Mouse (Mus musculus) ovary, adult 2 months (tissue): ENCODE data around the gene Zfp780b. TPM values are rescaled to one million over a fixed set of nuclear protein-coding genes. Genes with fewer than 3 reads are reported as not detected.

ENCODE experiments used
- polyA plus RNA-seq: library from polyadenylated mRNA; depleted of rRNA; stranded (reverse); fragments of >200 nt; gene quantifications from 2 replicates; pipeline ENCODE4 v1.2.3, GENCODE M21; 2012; rRNA removed

Gene Zfp780b
- polyA plus RNA-seq, result 1.0 and 1.4 TPM in 2 replicates

DNA sequence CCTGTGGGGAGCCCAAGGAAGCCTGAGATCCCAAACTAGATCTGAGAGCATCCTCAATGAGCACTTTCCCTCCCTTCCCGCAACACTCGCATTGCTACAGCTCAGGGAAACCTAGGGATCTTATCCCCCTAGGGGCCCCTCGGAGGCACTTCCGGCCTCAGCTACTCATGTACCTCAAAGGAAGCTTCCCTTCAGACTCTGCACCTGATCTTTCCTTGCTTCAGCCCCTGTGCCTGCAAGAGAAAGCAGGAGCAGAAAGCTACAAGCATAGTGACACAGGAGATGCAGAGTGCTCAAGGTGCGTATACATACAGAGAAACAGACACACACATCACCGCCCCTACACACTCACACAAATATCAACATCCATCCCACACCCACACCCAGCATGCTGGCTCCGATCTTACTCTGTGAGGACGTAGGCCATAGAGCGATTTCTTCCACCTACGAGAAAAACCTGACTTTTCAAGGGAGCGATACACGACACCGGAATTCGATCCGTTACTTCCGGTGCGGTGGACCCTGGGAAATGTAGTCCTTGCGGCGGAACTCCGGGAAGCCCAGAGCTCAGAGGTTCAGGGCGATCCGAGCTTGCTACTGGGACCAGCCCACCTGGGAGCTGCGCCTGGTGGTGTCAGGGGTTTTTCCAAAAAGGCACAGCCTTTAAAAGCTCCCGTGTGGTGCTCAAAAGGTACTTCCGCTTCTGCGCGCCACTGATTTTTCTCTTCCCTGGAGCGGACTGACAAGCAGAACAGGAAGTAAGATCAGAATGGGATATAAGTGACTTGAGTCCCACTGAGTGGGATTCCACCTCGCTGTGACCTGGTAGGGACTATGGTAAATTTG is at the start of gene Zfp780b:
Zfp780b (minus strand) TSS at position 489 of the 846 bp plus-strand sequence.

DNA sequence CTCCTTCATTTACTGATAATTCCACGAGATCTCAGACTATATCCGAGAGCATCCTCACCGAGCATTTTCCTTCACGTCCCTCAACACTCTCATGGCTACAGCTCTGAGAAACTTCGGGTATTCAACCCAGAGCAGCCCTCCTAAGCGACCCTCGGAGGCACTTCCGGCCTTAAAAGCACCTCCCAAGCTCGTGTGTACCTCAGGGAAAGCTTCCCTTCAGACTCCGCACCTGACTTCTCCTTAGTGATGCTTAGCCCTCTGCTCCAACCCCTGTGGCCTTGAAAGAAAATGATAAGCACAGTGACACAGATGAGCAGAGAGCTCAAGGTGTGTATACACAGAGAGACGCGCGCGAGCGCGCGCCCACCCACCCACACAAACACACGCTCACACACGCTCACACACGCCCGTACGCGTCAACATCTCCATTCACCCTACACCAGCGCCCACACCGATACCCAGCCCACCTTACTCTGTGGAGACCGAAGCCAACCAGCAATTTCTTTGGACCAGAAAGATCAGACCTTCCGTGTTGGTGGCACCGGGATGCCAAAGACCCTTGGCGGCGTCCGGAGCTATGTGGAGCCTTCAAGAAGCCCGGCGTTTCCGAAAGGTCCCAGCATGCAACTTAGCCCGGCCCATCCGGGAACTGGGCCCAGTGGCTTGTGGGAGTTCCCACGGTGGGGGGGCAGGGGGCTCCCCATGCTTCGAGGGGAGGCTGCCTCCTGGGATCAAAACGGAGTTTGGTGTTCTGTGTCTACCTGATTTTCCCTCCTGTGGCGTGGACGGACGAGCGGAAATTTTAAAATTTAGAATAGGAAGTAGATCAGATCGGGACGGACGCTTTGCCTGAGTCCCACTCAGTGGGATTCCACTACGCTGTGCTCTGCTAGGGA is 34.8 kb upstream of the Zfp780b start, which contains the start of gene Zfp850:
Zfp850 (minus strand) TSS at position 567 of the 896 bp plus-strand sequence.

DNA sequence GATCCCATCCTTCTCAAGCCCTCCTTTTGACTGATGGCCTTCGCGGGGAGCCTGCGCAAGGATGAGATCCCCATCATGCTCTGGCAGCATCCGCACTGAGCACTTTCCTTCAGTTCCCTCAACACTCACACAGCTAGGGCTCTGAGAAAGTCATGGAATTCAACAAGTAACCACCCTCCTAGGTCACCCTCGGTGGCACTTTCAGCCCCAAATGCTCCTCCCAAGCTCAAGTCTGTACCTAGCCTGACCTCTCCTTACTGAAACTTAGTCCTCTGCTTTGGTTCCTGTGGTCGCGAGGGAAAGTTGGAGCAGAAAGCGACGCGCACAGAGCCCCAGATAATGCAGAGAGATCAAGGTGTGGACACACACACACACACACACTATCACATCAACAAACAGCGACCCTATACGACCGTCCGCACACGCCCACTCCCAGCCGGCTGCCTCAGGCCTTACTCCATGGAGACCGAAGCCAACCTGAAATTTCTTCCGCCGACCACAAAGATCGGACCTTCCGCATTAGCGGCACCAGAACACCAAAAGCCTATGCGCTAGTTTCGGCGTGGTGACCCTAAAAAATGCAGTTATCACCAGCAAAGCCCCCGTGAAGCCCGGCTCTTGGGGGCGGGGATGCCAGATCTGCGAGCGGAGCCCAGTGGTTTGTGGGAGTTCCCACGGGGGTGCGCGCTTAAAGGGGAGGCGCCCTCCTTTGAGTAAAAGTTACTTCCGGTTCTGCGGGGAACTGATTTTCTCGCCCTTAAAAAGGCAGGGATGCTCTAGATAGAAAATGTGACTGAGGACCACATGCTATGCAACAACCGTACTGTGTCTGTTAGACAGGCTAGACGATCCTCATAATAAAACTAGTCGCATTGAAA is 49.9 kb downstream of the Zfp780b start, which contains the start of gene Zfp974:
Zfp974 (minus strand) TSS at position 643 of the 878 bp plus-strand sequence.

Other genes starting within 250 kb of the Zfp780b start
- gene Zfp60, start 247.8 kb downstream of the Zfp780b start, polyA plus RNA-seq, result 1.6 and 2.0 TPM in 2 replicates
- 0.33 and 0.41 TPM in 2 replicates for gene Zfp626, start 172.0 kb downstream of the Zfp780b start, polyA plus RNA-seq
- gene Zfp59, start 140.6 kb downstream of the Zfp780b start, polyA plus RNA-seq, result 0.43 and 0.58 TPM in 2 replicates
- 0.30 and 0.33 TPM in 2 replicates for gene Zfp607a, start 121.6 kb downstream of the Zfp780b start, polyA plus RNA-seq
- gene Zfp974, start 49.7 kb downstream of the Zfp780b start, polyA plus RNA-seq, result 1.3 and 1.5 TPM in 2 replicates
- 0.10 and 0.44 TPM in 2 replicates for gene Zfp850, start 34.9 kb upstream of the Zfp780b start, polyA plus RNA-seq
- gene Psmc4, start 70.9 kb upstream of the Zfp780b start, polyA plus RNA-seq, result 146 and 150 TPM in 2 replicates
- gene Fcgbp, start 92.1 kb upstream of the Zfp780b start, polyA plus RNA-seq, result 24.0 and 60.8 TPM in 2 replicates
- 0.12 and 0.15 TPM in 2 replicates for gene 9530053A07Rik, start 150.3 kb upstream of the Zfp780b start, polyA plus RNA-seq
- gene Fbl, start 190.5 kb upstream of the Zfp780b start, polyA plus RNA-seq, result 53.6 and 78.1 TPM in 2 replicates
- 57.1 and 60.7 TPM in 2 replicates for gene Dyrk1b, start 200.3 kb upstream of the Zfp780b start, polyA plus RNA-seq